Mouse (Mus musculus) small intestine, adult 2 months (tissue): ENCODE measurements around the gene Zdhhc18.

ENCODE experiments used
- CTCF ChIP-seq: fragments of 200-500 bp; IDR thresholded peaks from 2 replicates; pipeline ENCODE4 v1.5.1; 2012; ENCODE audit warnings: low read depth, mild to moderate bottlenecking, control low read depth, inconsistent platforms, low read length, moderate library complexity, mixed read lengths; ENCODE audit not compliant: insufficient replicate concordance, insufficient read length; ENCODE audit errors: extremely low read depth
- POLR2A ChIP-seq: fragments of 200-500 bp; IDR thresholded peaks from 2 replicates; pipeline ENCODE4 v1.6.1; 2012; ENCODE audit warnings: low read depth, mild to moderate bottlenecking, control low read depth, inconsistent platforms, low read length, moderate library complexity

- TF ChIP-seq POLR2A = no peak
- no peak for TF ChIP-seq CTCF
These were observed 37.5 kb downstream of the Zdhhc18 start for GRCm38 (mm10) chr4:133612416-133612815.
